Mouse (Mus musculus): Measurements from ENCODE around the gene Trim72.

GRCm38 (mm10) chr7:128004487-128005362, 976 bp downstream of the Trim72 start:
- TF ChIP-seq CTCF (IDR thresholded peaks at IDR 0.05) (no peak), EP300 (IDR thresholded peaks at IDR 0.05) (no peak)
